Mouse (Mus musculus): ENCODE measurements around the gene Akap3. TPM values are rescaled to one million over a fixed set of nuclear protein-coding genes. Genes with fewer than 3 reads are reported as not detected.
A peak's percentile ranks its signal among the peaks of the same experiment; 100 is the strongest.

Akap3 gene
- polyA plus RNA-seq, 1 experiment from 2014 or later = 0.14 TPM

- Histone ChIP-seq H3K4me2 (ENCODE audit: low read length) (peak within 1 kb of the TSS; percentile 76), H3K36me3 (ENCODE audit: control insufficient read depth, insufficient read depth, low read length) (no peaks in the 10 kb centered on the region), H3K9ac (ENCODE audit: low read depth, low read length) (peak within 1 kb of the TSS; percentile 87), H3K27me3 (ENCODE audit: control insufficient read depth, insufficient read depth, low read depth, low read length) (no peaks in the 10 kb centered on the region; the same call in 1 of the 2 replicates), H3K27ac (ENCODE audit: low read length) (peak within 1 kb of the TSS; percentile 80), H3K9me3 (replicated peaks; ENCODE audit: control insufficient read depth, low read length, poor library complexity, severe bottlenecking) (no peaks in the 10 kb centered on the region), H3K4me1 (ENCODE audit: control insufficient read depth, insufficient read depth, low read length) (peaks cover 14% of the 10 kb centered on the region), H3K4me3 (ENCODE audit: low read depth, low read length) (peak within 1 kb of the TSS; percentile 83)
- 6% methylated on average over 46 of the region's 46 CpGs for WGBS
- ATAC-seq = peak; percentile 94
Measured at GRCm38 (mm10) chr6:126848712-126849704, 3.9 kb upstream of the Akap3 start, which contains the start of gene Ndufa9. Gene Ndufa9 (minus strand): TSS chr6:126849136.

DNA sequence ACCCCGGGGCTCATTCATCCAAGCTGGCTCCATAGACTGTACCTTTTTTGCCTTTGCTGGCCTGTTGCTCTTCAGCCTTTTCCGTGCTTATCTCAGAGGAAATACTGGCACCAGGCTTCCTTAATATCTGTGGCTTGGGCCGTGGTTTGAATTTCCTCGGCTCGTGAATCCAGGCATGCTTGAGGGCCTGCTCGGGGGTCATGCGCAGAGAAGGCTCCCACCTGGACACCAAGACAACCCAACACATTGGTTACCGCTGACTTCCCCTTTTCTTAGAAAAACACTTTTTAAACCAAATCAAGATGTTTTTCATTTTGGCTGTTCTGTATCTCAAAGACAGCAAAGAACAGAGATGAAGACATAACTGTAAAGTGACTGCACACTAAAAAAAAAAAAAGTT lies 24.2 kb downstream of the Akap3 start:
- Histone ChIP-seq H3K27me3 (ENCODE audit: control insufficient read depth, insufficient read depth, low read depth, low read length) (no peaks in the 10 kb centered on the region), H3K9ac (ENCODE audit: low read depth, low read length) (no peak overlapping the region), H3K4me1 (ENCODE audit: control insufficient read depth, insufficient read depth, low read length) (no peaks in the 10 kb centered on the region), H3K4me2 (ENCODE audit: low read length) (no peak overlapping the region), H3K4me3 (ENCODE audit: low read depth, low read length) (no peak overlapping the region), H3K27ac (ENCODE audit: low read length) (no peak overlapping the region), H3K9me3 (replicated peaks; ENCODE audit: control insufficient read depth, low read length, poor library complexity, severe bottlenecking) (no peaks in the 10 kb centered on the region), H3K36me3 (ENCODE audit: control insufficient read depth, insufficient read depth, low read length) (no peaks in the 10 kb centered on the region)
- WGBS = 84% methylated on average over 8 of the region's 8 CpGs
- ATAC-seq = no peak

DNA sequence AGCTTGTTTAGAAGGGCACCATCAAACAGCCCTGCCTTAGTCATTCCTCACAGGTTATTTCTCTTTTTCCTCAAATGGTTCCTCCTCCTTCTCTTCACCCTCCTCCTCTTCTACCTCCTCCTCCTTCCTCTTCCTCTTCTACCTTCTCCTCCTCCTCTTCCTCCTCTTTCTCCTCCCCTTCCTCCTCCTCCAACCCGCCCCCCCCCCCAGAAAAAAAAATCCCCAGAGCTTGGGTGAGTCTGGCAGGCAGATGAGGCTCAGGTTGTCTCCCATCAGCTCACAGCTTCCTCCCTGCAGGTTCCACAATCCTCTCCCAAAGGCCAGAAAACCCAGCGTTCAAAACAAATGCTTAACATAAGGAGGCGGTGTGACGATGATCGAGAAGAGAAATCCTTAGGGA lies 54.5 kb downstream of the Akap3 start:
- Histone ChIP-seq H3K9ac (ENCODE audit: low read depth, low read length) (no peak overlapping the region), H3K9me3 (replicated peaks; ENCODE audit: control insufficient read depth, low read length, poor library complexity, severe bottlenecking) (no peaks in the 10 kb centered on the region), H3K36me3 (ENCODE audit: control insufficient read depth, insufficient read depth, low read length) (no peaks in the 10 kb centered on the region), H3K27ac (ENCODE audit: low read length) (no peak overlapping the region), H3K27me3 (ENCODE audit: control insufficient read depth, insufficient read depth, low read depth, low read length) (no peaks in the 10 kb centered on the region), H3K4me2 (ENCODE audit: low read length) (no peak overlapping the region), H3K4me1 (ENCODE audit: control insufficient read depth, insufficient read depth, low read length) (no peaks in the 10 kb centered on the region), H3K4me3 (ENCODE audit: low read depth, low read length) (no peak overlapping the region)
- WGBS = 81% methylated on average over 4 of the region's 5 CpGs
- ATAC-seq = no peak

- no peaks in the 10 kb centered on the region for H3K9me3 ChIP-seq (replicated peaks; ENCODE audit: control insufficient read depth, low read length, poor library complexity, severe bottlenecking)
- ATAC-seq = no peak
- no peaks in the 10 kb centered on the region for H3K27me3 ChIP-seq (ENCODE audit: control insufficient read depth, insufficient read depth, low read depth, low read length)
- no peak overlapping the region for H3K4me3 ChIP-seq (ENCODE audit: low read depth, low read length)
- H3K9ac ChIP-seq (ENCODE audit: low read depth, low read length) = no peak overlapping the region
- no peak overlapping the region for H3K4me2 ChIP-seq (ENCODE audit: low read length)
- no peaks in the 10 kb centered on the region for H3K36me3 ChIP-seq (ENCODE audit: control insufficient read depth, insufficient read depth, low read length)
- 69% methylated on average over 3 of the region's 3 CpGs for WGBS
- no peak overlapping the region for H3K27ac ChIP-seq (ENCODE audit: low read length)
- H3K4me1 ChIP-seq (ENCODE audit: control insufficient read depth, insufficient read depth, low read length) = no peaks in the 10 kb centered on the region
Measured at GRCm38 (mm10) chr6:126907876-126908275, 55.0 kb downstream of the Akap3 start.

DNA sequence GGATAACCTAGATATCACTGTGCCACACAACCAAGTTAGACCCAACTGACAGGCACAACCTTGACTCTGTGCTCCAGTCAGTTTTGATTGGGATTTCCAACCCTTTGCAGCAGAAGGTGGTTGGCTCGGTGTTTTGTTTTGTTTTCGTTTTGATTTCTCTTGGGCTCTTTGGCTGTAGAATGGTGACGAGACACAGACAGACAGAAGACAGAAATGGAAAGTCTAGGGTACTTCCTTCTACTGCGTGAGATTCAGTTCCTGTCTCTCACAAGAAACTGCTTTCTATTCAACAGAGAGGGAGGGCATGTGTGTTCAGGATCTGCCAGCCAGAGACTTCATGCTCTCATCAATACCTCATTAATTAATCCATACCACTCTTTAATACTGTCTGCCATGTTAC lies 57.8 kb downstream of the Akap3 start:
- 82% methylated on average over 4 of the region's 4 CpGs for WGBS
- Histone ChIP-seq H3K4me1 (ENCODE audit: control insufficient read depth, insufficient read depth, low read length) (no peaks in the 10 kb centered on the region), H3K27ac (ENCODE audit: low read length) (no peak overlapping the region), H3K36me3 (ENCODE audit: control insufficient read depth, insufficient read depth, low read length) (no peaks in the 10 kb centered on the region), H3K4me3 (ENCODE audit: low read depth, low read length) (no peak overlapping the region), H3K9me3 (replicated peaks; ENCODE audit: control insufficient read depth, low read length, poor library complexity, severe bottlenecking) (no peaks in the 10 kb centered on the region), H3K27me3 (ENCODE audit: control insufficient read depth, insufficient read depth, low read depth, low read length) (no peaks in the 10 kb centered on the region), H3K4me2 (ENCODE audit: low read length) (no peak overlapping the region), H3K9ac (ENCODE audit: low read depth, low read length) (no peak overlapping the region)
- ATAC-seq = no peak

DNA sequence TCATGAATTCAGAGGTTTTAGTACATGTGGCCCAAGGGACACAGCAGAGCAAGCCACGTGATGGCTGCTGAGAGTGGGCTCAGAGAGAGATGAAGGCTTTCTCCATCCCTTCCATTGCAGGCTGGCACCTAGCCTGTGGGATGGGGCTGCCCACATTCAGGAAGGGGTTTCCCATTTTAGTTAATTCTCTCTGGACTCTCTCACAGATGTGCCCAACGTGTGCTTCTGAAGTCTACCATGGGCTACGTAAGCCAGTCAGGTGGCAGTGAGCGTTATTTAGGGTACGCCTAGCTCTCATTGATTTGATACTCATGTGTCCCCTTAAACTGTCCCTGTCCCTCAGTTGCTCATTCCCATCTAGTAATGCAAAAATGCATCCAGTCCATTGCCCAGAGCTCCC lies 62.0 kb downstream of the Akap3 start:
- Histone ChIP-seq H3K4me1 (ENCODE audit: control insufficient read depth, insufficient read depth, low read length) (no peaks in the 10 kb centered on the region), H3K9ac (ENCODE audit: low read depth, low read length) (no peak overlapping the region), H3K4me2 (ENCODE audit: low read length) (no peak overlapping the region), H3K36me3 (ENCODE audit: control insufficient read depth, insufficient read depth, low read length) (no peaks in the 10 kb centered on the region), H3K27ac (ENCODE audit: low read length) (no peak overlapping the region), H3K4me3 (ENCODE audit: low read depth, low read length) (no peak overlapping the region), H3K27me3 (ENCODE audit: control insufficient read depth, insufficient read depth, low read depth, low read length) (no peaks in the 10 kb centered on the region), H3K9me3 (replicated peaks; ENCODE audit: control insufficient read depth, low read length, poor library complexity, severe bottlenecking) (no peaks in the 10 kb centered on the region)
- ATAC-seq = no peak
- 80% methylated on average over 5 of the region's 5 CpGs for WGBS

- Histone ChIP-seq H3K9me3 (replicated peaks; ENCODE audit: control insufficient read depth, low read length, poor library complexity, severe bottlenecking) (no peaks in the 10 kb centered on the region), H3K4me3 (ENCODE audit: low read depth, low read length) (peak within 1 kb of the TSS; percentile 12; the same call in 1 of the 2 replicates), H3K27ac (ENCODE audit: low read length) (no peak within 1 kb of the TSS), H3K4me2 (ENCODE audit: low read length) (peak within 1 kb of the TSS; percentile 36), H3K27me3 (ENCODE audit: control insufficient read depth, insufficient read depth, low read depth, low read length) (no peaks in the 10 kb centered on the region), H3K9ac (ENCODE audit: low read depth, low read length) (peak within 1 kb of the TSS; percentile 54), H3K36me3 (ENCODE audit: control insufficient read depth, insufficient read depth, low read length) (no peaks in the 10 kb centered on the region), H3K4me1 (ENCODE audit: control insufficient read depth, insufficient read depth, low read length) (peaks cover 3% of the 10 kb centered on the region; the same call in 1 of the 2 replicates)
- 7% methylated on average over 21 of the region's 21 CpGs for WGBS
- ATAC-seq = peak; percentile 28; the same call in 1 of the 2 replicates
Measured at GRCm38 (mm10) chr6:126921111-126921881, 68.4 kb downstream of the Akap3 start, which contains the start of gene Dyrk4. Gene Dyrk4 (minus strand): TSS chr6:126921839.
